Mouse (Mus musculus) MEL (cell line): ENCODE data around the gene Gosr2.

Source experiments
- CTCF ChIP-seq, 3 experiments: IDR thresholded peaks in 2 of 3; conservative IDR thresholded peaks in 1 of 3; 2 replicates each; pipeline ENCODE4 v1.5.1; 2011 to 2012; ENCODE audit warnings: low read length in 3 of 3, low read depth in 2 of 3, mild to moderate bottlenecking in 2 of 3, improper control_type of control experiment in 1 of 3, inconsistent platforms in 1 of 3, mixed read lengths in 1 of 3, moderate library complexity in 1 of 3; ENCODE audit not compliant: control insufficient read depth in 1 of 3, insufficient read depth in 1 of 3, poor library complexity in 1 of 3, severe bottlenecking in 1 of 3
- ELF1 ChIP-seq: IDR thresholded peaks from 2 replicates; pipeline ENCODE4 v1.6.1; 2014; ENCODE audit warnings: low read depth, mild to moderate bottlenecking, inconsistent platforms, low read length, improper control_type of control experiment, moderate library complexity
- HCFC1 ChIP-seq: IDR thresholded peaks from 2 replicates; pipeline ENCODE4 v1.6.1; 2012; ENCODE audit warnings: low read depth, mild to moderate bottlenecking, inconsistent platforms, low read length, improper control_type of control experiment, moderate library complexity
- MAZ ChIP-seq: IDR thresholded peaks from 2 replicates; pipeline ENCODE4 v1.6.1; 2012; ENCODE audit warnings: low read depth, mild to moderate bottlenecking, inconsistent platforms, low read length, improper control_type of control experiment
- MXI1 ChIP-seq: IDR thresholded peaks from 2 replicates; pipeline ENCODE4 v1.6.1; 2011; ENCODE audit warnings: mild to moderate bottlenecking, low read depth, low read length, improper control_type of control experiment
- POLR2A ChIP-seq, 2 experiments: IDR thresholded peaks; 2 replicates each; pipeline ENCODE4 v1.6.1; 2011 to 2012; ENCODE audit warnings: low read length in 2 of 2, mild to moderate bottlenecking in 2 of 2, control low read depth in 1 of 2, improper control_type of control experiment in 1 of 2, low read depth in 1 of 2, moderate library complexity in 1 of 2; ENCODE audit not compliant: control insufficient read depth in 1 of 2, insufficient read depth in 1 of 2, poor library complexity in 1 of 2
- USF1 ChIP-seq: IDR thresholded peaks from 2 replicates; pipeline ENCODE4 v1.6.1; 2014; ENCODE audit warnings: low read depth, mild to moderate bottlenecking, inconsistent platforms, low read length, improper control_type of control experiment, moderate library complexity

- TF ChIP-seq USF1 (no peak), CTCF (IDR thresholded peaks at IDR 0.05 in 2 of 3, conservative IDR thresholded peaks at IDR 0.05 in 1 of 3; ENCODE audit: control insufficient read depth in 1 of 3, insufficient read depth in 1 of 3, low read depth in 2 of 3, low read length in 3 of 3, poor library complexity in 1 of 3, severe bottlenecking in 1 of 3) (no peak), POLR2A (IDR thresholded peaks at IDR 0.05; ENCODE audit: control insufficient read depth in 1 of 2, insufficient read depth in 1 of 2, low read depth in 1 of 2, low read length in 2 of 2, poor library complexity in 1 of 2) (no peak), ELF1 (no peak), MXI1 (no peak), HCFC1 (no peak), MAZ (no peak)
Measured at GRCm38 (mm10) chr11:103724331-103724771, 26.7 kb upstream of the Gosr2 start.
